Mouse (Mus musculus) neural tube, embryonic 13.5 days (tissue): ENCODE measurements at regions not wholly inside any gene's neighbourhood (a gene's known extent, or its start where the extent isn't known, plus 50 kb on each side); places are given as distances from the start of the nearest gene placed in this dataset.

Experiments
- ATAC-seq: fragments of 200-750 bp; cut with Nextera tagmentation; 2 replicates; pipeline ENCODE4 v1.8.0; 2017; ENCODE audit warnings: low read depth, mild to moderate bottlenecking, moderate TSS enrichment, moderate library complexity
- H3K27ac ChIP-seq: fragments of 300-500 bp; sonication (generic); replicated peaks from 2 replicates; pipeline ENCODE4 v1.5.1; 2015; ENCODE audit warnings: moderate library complexity, mild to moderate bottlenecking, inconsistent platforms
- H3K27me3 ChIP-seq: fragments of 300-500 bp; sonication (generic); 2 replicates; pipeline ENCODE4 v1.6.1; 2015; ENCODE audit warnings: mild to moderate bottlenecking, inconsistent platforms
- H3K36me3 ChIP-seq: fragments of 300-500 bp; sonication (generic); 2 replicates; pipeline ENCODE4 v1.6.1; 2015; ENCODE audit warnings: mild to moderate bottlenecking, inconsistent platforms
- H3K4me1 ChIP-seq: fragments of 300-500 bp; sonication (generic); replicated peaks from 2 replicates; pipeline ENCODE4 v1.6.1; 2015; ENCODE audit warnings: inconsistent platforms
- H3K4me2 ChIP-seq: fragments of 300-500 bp; sonication (generic); 2 replicates; pipeline ENCODE4 v1.6.1; 2015; ENCODE audit warnings: inconsistent platforms, mild to moderate bottlenecking, moderate library complexity
- H3K4me3 ChIP-seq: fragments of 300-500 bp; sonication (generic); 2 replicates; pipeline ENCODE4 v1.5.1; 2015; ENCODE audit warnings: mild to moderate bottlenecking, inconsistent platforms
- H3K9ac ChIP-seq: fragments of 300-500 bp; sonication (generic); 2 replicates; pipeline ENCODE4 v1.6.1; 2015; ENCODE audit warnings: moderate library complexity, mild to moderate bottlenecking, inconsistent platforms
- H3K9me3 ChIP-seq: fragments of 300-500 bp; sonication (generic); 2 replicates; pipeline ENCODE4 v1.6.1; 2016; ENCODE audit warnings: inconsistent platforms
- whole genome bisulfite sequencing: fragments of 180-500 bp; shearing (Covaris S2); methylation state at CpG from one replicate; pipeline ENCODE4 v1.1.7; 2015; 5-methylcytosine and 5-hydroxymethylcytosine counted together

GRCm38 (mm10) chr4:47933526-47933925 lies 111.4 kb upstream of the Nr4a3 start:
- no peaks in the 10 kb centered on the region for H3K4me1 ChIP-seq
- H3K27me3 ChIP-seq = no peaks in the 10 kb centered on the region
- WGBS = 88% methylated on average over 1 of the region's 1 CpGs
- H3K36me3 ChIP-seq = no peaks in the 10 kb centered on the region
- ATAC-seq = no peak
- H3K9ac ChIP-seq = no peak overlapping the region
- H3K4me3 ChIP-seq = no peak overlapping the region
- no peak overlapping the region for H3K27ac ChIP-seq
- H3K9me3 ChIP-seq = no peaks in the 10 kb centered on the region
- no peak overlapping the region for H3K4me2 ChIP-seq

DNA sequence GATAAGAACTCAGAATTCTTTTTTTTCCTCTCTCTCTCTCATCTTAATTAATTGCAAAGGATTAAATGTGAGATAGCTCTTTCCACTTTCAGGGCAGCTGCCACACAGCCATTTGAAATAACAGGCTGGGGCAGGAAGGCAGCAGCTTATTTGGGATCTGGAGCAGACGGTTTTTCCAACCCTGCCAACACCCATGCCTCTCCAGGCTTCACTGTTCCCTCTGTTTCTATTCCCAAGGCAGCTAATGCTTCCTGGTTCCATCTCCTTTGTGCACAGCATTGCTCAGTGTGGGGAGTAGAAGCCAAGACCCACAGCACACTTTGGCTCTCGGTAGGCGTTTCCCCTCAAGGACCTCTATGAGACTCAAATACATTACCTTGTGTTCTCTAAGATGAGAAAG lies 109.4 kb upstream of the Nr4a3 start:
- 95% methylated on average over 3 of the region's 3 CpGs for WGBS
- H3K9me3 ChIP-seq = no peaks in the 10 kb centered on the region
- no peak overlapping the region for H3K27ac ChIP-seq
- ATAC-seq = no peak
- no peak overlapping the region for H3K9ac ChIP-seq
- H3K36me3 ChIP-seq = no peaks in the 10 kb centered on the region
- H3K4me1 ChIP-seq = no peaks in the 10 kb centered on the region
- no peaks in the 10 kb centered on the region for H3K27me3 ChIP-seq
- no peak overlapping the region for H3K4me2 ChIP-seq
- no peak overlapping the region for H3K4me3 ChIP-seq

DNA sequence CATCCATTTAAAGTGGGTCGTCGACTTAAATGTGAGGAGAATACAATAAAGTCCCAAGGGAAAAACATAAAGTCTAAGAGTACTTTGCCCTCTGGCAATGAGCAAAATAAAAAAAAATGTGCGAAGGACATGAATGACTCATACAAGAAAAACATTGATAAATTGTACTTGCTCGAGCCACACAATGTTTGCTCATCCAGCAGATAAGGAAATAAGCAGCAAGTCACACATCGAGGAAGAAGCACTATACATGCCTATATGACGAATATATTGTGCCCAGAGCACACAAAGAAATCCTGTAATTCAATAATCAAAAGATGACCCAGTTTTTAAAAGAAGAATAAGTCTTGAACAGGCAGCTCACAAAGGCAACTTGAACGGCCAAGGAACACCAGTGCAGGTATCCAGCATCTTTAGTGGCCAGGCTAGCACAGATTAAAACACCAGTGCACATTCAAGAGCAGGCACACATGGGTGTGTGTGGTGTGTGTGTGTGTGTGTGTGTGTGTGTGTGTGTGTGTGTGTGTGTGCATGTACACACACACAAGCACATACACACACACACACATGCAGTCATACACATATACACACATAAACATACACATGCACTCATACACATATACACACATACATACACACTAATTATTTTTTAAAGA lies 108.4 kb upstream of the Nr4a3 start:
- no peaks in the 10 kb centered on the region for H3K27me3 ChIP-seq

GRCm38 (mm10) chr4:47947869-47948573 lies 96.9 kb upstream of the Nr4a3 start:
- no peaks in the 10 kb centered on the region for H3K36me3 ChIP-seq
- H3K9ac ChIP-seq = no peak overlapping the region
- no peak overlapping the region for H3K27ac ChIP-seq
- WGBS = 51% methylated on average over 16 of the region's 16 CpGs
- H3K27me3 ChIP-seq = no peaks in the 10 kb centered on the region
- no peak for ATAC-seq
- no peak overlapping the region for H3K4me2 ChIP-seq
- H3K9me3 ChIP-seq = no peaks in the 10 kb centered on the region
- peaks cover 11% of the 10 kb centered on the region; the same call in 1 of the 2 replicates for H3K4me1 ChIP-seq
- no peak overlapping the region for H3K4me3 ChIP-seq

More for the DNA sequence above, 108.4 kb upstream of the Nr4a3 start:
- Histone ChIP-seq H3K9me3 (no peaks in the 10 kb centered on the region), H3K4me2 (no peak overlapping the region), H3K36me3 (no peaks in the 10 kb centered on the region), H3K27ac (no peak overlapping the region), H3K4me1 (no peaks in the 10 kb centered on the region), H3K9ac (no peak overlapping the region), H3K4me3 (no peak overlapping the region)
- 83% methylated on average over 7 of the region's 7 CpGs for WGBS
- no peak for ATAC-seq

GRCm38 (mm10) chr4:47948789-47949188 lies 96.2 kb upstream of the Nr4a3 start:
- Histone ChIP-seq H3K9me3 (no peaks in the 10 kb centered on the region), H3K27me3 (no peaks in the 10 kb centered on the region), H3K27ac (no peak overlapping the region), H3K4me2 (no peak overlapping the region), H3K4me3 (no peak overlapping the region), H3K4me1 (peaks cover 11% of the 10 kb centered on the region; the same call in 1 of the 2 replicates), H3K9ac (no peak overlapping the region), H3K36me3 (no peaks in the 10 kb centered on the region)
- no peak for ATAC-seq
- WGBS = 59% methylated on average over 8 of the region's 8 CpGs

- Histone ChIP-seq H3K27me3 (no peaks in the 10 kb centered on the region), H3K4me2 (no peak overlapping the region), H3K9me3 (no peaks in the 10 kb centered on the region), H3K27ac (no peak overlapping the region), H3K4me3 (no peak overlapping the region), H3K36me3 (no peaks in the 10 kb centered on the region), H3K4me1 (no peaks in the 10 kb centered on the region), H3K9ac (no peak overlapping the region)
- 82% methylated on average over 15 of the region's 15 CpGs for WGBS
- ATAC-seq = no peak
Measured at GRCm38 (mm10) chr4:47954576-47955305, 90.2 kb upstream of the Nr4a3 start.

DNA sequence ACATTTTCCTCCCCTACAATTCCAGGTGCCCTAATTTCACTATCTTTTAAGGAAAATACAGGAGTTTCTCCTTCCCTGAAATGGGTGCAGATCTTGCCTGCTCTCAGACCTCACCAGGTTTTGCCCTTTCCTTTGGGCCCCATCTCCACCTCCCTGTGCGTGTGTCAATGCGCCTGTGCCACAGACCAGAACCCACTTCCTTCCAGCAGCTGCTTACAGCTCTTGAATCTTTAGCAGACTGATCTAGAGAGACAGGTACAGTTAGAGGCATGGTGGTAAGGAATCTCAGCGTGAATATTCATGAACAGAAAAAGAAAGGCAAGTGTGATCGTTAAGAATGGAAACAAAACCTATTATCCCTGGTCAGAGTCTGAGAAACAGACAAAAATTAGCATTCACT lies 80.3 kb upstream of the Nr4a3 start:
- no peak overlapping the region for H3K4me3 ChIP-seq
- no peaks in the 10 kb centered on the region for H3K4me1 ChIP-seq
- H3K4me2 ChIP-seq = no peak overlapping the region
- 86% methylated on average over 4 of the region's 4 CpGs for WGBS
- no peaks in the 10 kb centered on the region for H3K9me3 ChIP-seq
- H3K27me3 ChIP-seq = no peaks in the 10 kb centered on the region
- no peak overlapping the region for H3K27ac ChIP-seq
- H3K9ac ChIP-seq = no peak overlapping the region
- H3K36me3 ChIP-seq = no peaks in the 10 kb centered on the region
- ATAC-seq = no peak

GRCm38 (mm10) chr4:47971861-47972260 lies 73.1 kb upstream of the Nr4a3 start:
- Histone ChIP-seq H3K27ac (no peak overlapping the region), H3K9ac (no peak overlapping the region), H3K4me1 (no peaks in the 10 kb centered on the region), H3K9me3 (no peaks in the 10 kb centered on the region), H3K4me3 (no peak overlapping the region), H3K36me3 (no peaks in the 10 kb centered on the region), H3K27me3 (no peaks in the 10 kb centered on the region), H3K4me2 (no peak overlapping the region)
- 92% methylated on average over 4 of the region's 4 CpGs for WGBS
- ATAC-seq = no peak

- 74% methylated on average over 13 of the region's 13 CpGs for WGBS
- no peak overlapping the region for H3K4me3 ChIP-seq
- ATAC-seq = no peak
- H3K9me3 ChIP-seq = no peaks in the 10 kb centered on the region
- H3K27me3 ChIP-seq = no peaks in the 10 kb centered on the region
- no peak overlapping the region for H3K27ac ChIP-seq
- H3K4me2 ChIP-seq = no peak overlapping the region
- no peaks in the 10 kb centered on the region for H3K4me1 ChIP-seq
- no peaks in the 10 kb centered on the region for H3K36me3 ChIP-seq
- H3K9ac ChIP-seq = no peak overlapping the region
Measured at GRCm38 (mm10) chr4:47979579-47980313, 65.2 kb upstream of the Nr4a3 start.
